Mouse (Mus musculus) liver, embryonic 11.5 days (tissue): Measurements from ENCODE around the gene Efemp2. TPM values are rescaled to one million over a fixed set of nuclear protein-coding genes. Genes with fewer than 3 reads are reported as not detected.

ENCODE experiments used
- ATAC-seq: fragments of 200-750 bp; cut with Nextera tagmentation; replicated peaks from 2 replicates; pipeline ENCODE4 v1.8.0; 2017; ENCODE audit warnings: moderate number of reproducible peaks, mild to moderate bottlenecking, moderate TSS enrichment, moderate library complexity; ENCODE audit not compliant: low FRiP score
- DNase-seq: peaks from one replicate; pipeline ENCODE4 v3.0.0-alpha.2; 2017; ENCODE audit warnings: low spot score
- H3K27ac ChIP-seq: fragments of 300-500 bp; sonication (generic); 2 replicates; pipeline ENCODE4 v1.5.1; 2014; ENCODE audit warnings: mild to moderate bottlenecking, low read depth, low read length, control low read depth
- H3K27me3 ChIP-seq: fragments of 300-500 bp; sonication (generic); replicated peaks from 2 replicates; pipeline ENCODE4 v1.6.1; 2014; ENCODE audit warnings: low read length, mixed read lengths; ENCODE audit not compliant: control insufficient read depth, insufficient read depth
- H3K36me3 ChIP-seq: fragments of 300-500 bp; sonication (generic); 2 replicates; pipeline ENCODE4 v1.6.1; 2014; ENCODE audit warnings: mild to moderate bottlenecking, low read length, moderate library complexity, mixed read lengths; ENCODE audit not compliant: control insufficient read depth, insufficient read depth
- H3K4me1 ChIP-seq: fragments of 300-500 bp; sonication (generic); replicated peaks from 2 replicates; pipeline ENCODE4 v1.6.1; 2014; ENCODE audit warnings: low read length, mixed read lengths; ENCODE audit not compliant: control insufficient read depth, insufficient read depth
- H3K4me2 ChIP-seq: fragments of 300-500 bp; sonication (generic); 2 replicates; pipeline ENCODE4 v1.6.1; 2014; ENCODE audit warnings: mild to moderate bottlenecking, control low read depth, moderate library complexity
- H3K4me3 ChIP-seq: fragments of 300-500 bp; sonication (generic); 2 replicates; pipeline ENCODE4 v1.5.1; 2014; ENCODE audit warnings: low read depth, low read length, control low read depth
- H3K9ac ChIP-seq: fragments of 300-500 bp; sonication (generic); 2 replicates; pipeline ENCODE4 v1.6.1; 2014; ENCODE audit warnings: low read depth, low read length, control low read depth
- H3K9me3 ChIP-seq: fragments of 300-500 bp; sonication (generic); 2 replicates; pipeline ENCODE4 v1.6.1; 2016; ENCODE audit warnings: low read length, inconsistent platforms, mixed read lengths; ENCODE audit not compliant: control insufficient read depth
- WGBS: fragments of 180-500 bp; shearing (Covaris S2); extraction: QIAGEN DNeasy Blood & Tissue Kit; methylation state at CpG from one replicate; pipeline ENCODE4 v1.1.7; 2014; 5-methylcytosine and 5-hydroxymethylcytosine counted together
- polyA plus RNA-seq: library from polyadenylated mRNA; unstranded; fragments of >200 nt; fragmentation: Nextera tagmentation; extraction: Ambion mirVana; gene quantifications from 2 replicates; pipeline ENCODE4 v1.2.1, GENCODE M21; 2014

The Efemp2 gene
- polyA plus RNA-seq, 1 experiment from 2014 or later: 55.3 TPM

DNA sequence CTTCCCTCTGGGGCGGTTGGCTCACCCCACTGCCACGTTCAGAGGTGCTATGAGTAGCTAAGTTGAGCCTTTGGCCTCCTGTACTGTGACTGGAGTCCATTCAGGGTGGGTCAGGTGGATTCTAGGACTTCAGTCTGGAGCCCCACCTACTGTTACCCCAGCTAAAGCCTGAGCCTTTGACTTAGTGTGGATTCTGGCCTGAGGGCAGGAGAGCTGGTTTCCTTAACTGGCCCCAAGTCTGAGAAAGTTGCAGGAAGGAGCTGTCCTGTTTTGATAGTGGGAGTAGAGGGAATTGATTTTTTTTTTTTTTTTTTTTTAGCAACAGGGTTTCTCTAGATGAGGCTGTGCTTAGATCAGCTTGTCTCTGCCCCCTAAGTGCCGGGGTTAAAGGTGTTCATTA, 20.6 kb downstream of the Efemp2 start:
- H3K36me3 ChIP-seq: peaks cover 52% of the 10 kb centered on the region
- WGBS: 84% methylated on average over 3 of the region's 3 CpGs
- no peaks in the 10 kb centered on the region for H3K9me3 ChIP-seq
- no peak overlapping the region for H3K4me3 ChIP-seq
- H3K4me2 ChIP-seq: no peak overlapping the region
- DNase-seq (no peak), ATAC-seq (no peak)
- no peaks in the 10 kb centered on the region for H3K27me3 ChIP-seq
- no peak overlapping the region for H3K27ac ChIP-seq
- peaks cover 16% of the 10 kb centered on the region for H3K4me1 ChIP-seq
- no peak overlapping the region for H3K9ac ChIP-seq

DNA sequence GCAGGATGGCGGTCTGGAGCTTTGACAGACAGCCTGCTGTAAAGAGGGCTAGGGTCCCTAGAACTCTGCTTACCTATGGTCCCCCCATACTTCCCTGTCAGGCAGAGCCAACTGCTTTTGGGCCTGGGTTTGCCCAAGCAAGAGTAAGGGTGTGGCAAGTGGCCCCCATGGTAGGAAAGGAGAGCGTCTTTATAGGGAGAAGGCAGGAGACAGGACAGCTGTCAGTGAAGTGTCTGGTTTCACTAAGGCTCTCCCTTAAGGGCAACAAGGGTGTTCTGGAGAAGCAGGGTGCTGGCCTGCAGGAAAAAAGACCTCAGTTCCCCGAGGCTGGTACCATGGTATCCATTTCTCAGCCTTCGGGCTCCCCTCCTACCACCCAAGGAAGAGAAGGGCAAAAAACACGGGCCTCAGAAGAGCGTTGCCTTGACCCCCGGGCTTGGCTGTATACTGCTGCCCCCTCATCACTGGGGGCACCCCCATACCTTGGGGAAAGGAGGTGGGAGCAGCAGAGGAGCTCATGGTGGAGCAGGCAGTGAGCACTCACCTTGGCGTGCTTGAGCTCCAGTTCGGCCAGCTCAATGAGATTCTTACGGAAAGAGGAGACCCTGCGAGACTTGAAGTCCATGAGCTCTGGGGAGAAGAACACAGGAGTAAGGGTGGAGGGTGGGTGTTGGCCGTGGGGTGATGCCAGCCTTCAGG, 21.7 kb downstream of the Efemp2 start:
- no peaks in the 10 kb centered on the region for H3K27me3 ChIP-seq
- H3K27ac ChIP-seq: no peak overlapping the region
- H3K9me3 ChIP-seq: no peaks in the 10 kb centered on the region
- 80% methylated on average over 12 of the region's 12 CpGs for WGBS
- H3K4me3 ChIP-seq: no peak overlapping the region
- peaks cover 12% of the 10 kb centered on the region for H3K4me1 ChIP-seq
- no peak for DNase-seq
- no peak for ATAC-seq
- no peak overlapping the region for H3K4me2 ChIP-seq
- no peak overlapping the region for H3K9ac ChIP-seq
- peaks cover 52% of the 10 kb centered on the region for H3K36me3 ChIP-seq

DNA sequence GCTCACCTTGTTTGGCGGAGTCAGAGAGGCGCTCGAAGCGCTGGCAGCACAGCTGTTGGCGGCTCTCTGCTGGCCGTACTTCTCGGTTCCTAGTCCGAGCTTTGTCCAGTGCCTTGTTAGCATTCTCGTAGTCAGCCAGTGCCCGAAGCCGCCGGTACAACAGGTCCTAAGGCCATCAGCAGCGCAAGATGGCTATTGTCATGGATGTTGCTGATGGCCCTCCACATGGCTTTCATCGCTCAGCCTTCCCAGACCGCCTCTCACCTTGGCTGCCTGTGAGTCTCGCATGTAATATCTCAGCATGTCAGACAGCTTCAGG, 22.3 kb downstream of the Efemp2 start:
- Histone ChIP-seq H3K4me1 (peaks cover 12% of the 10 kb centered on the region), H3K27me3 (no peaks in the 10 kb centered on the region), H3K4me3 (no peak overlapping the region), H3K36me3 (peaks cover 52% of the 10 kb centered on the region), H3K9ac (no peak overlapping the region), H3K27ac (no peak overlapping the region), H3K9me3 (no peaks in the 10 kb centered on the region), H3K4me2 (no peak overlapping the region)
- WGBS: 83% methylated on average over 16 of the region's 16 CpGs
- DNase-seq (no peak), ATAC-seq (no peak)

DNA sequence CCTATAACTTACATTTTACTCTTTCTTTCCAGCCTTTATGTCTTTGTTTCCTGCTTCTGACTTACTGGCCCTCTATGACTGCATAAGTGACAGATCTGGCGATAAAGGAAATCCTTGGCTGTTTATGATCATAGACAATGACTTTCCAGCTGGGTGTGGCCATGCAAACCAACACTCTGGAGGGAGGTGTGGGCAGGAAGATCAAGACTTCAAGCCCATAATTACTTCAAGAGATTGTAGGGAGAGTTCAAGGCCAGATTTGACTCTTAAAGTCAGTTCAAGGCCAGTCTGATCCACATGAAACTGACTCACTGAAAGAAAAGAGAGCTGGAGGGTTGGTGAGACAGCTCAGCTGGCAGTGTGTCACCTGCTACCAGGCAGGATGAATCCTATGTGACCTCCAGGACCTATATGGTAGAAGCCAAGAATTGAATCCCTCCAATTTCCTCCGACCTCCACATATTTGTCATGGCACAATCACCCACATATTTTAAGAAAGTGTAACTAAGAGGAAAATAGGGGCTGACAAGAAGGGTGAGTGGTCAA, 26.6 kb downstream of the Efemp2 start:
- no peaks in the 10 kb centered on the region for H3K27me3 ChIP-seq
- WGBS: 86% methylated on average over 2 of the region's 2 CpGs

DNA sequence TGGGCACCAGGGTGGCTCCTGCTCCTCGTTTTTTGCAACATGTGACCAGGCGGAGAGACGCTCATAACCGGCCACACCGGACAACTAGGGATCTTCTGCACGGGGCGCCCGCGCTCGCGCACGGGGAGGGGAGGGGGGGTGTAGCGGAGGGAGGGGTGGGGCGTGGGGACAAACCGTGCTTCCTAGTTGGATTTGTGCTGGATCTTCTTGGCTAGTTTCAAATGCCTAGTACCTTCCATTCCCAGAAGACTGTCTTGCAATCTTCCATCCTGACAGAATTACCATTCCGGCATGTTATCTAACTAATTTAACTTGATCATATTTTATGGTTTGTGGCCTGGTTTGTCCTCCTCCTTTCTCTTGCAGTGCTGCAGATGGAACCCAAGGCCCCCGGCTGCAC, 29.9 kb downstream of the Efemp2 start, which contains the start of gene 1700020D05Rik:
TSS of gene 1700020D05Rik (minus strand) at position 101 of the 400 bp plus-strand sequence.
- Histone ChIP-seq H3K27ac (no peak within 1 kb of the TSS), H3K4me3 (no peak within 1 kb of the TSS), H3K27me3 (no peaks in the 10 kb centered on the region), H3K4me2 (no peak within 1 kb of the TSS), H3K9me3 (no peaks in the 10 kb centered on the region), H3K36me3 (no peaks in the 10 kb centered on the region), H3K4me1 (no peaks in the 10 kb centered on the region), H3K9ac (no peak within 1 kb of the TSS)
- ATAC-seq (no peak), DNase-seq (no peak)
- 66% methylated on average over 17 of the region's 17 CpGs for WGBS

More for the DNA sequence above, 26.6 kb downstream of the Efemp2 start:
- peaks cover 22% of the 10 kb centered on the region; the same call in 1 of the 2 replicates for H3K36me3 ChIP-seq
- no peak for DNase-seq
- no peak overlapping the region for H3K4me3 ChIP-seq
- H3K4me2 ChIP-seq: no peak overlapping the region
- no peak overlapping the region for H3K9ac ChIP-seq
- H3K4me1 ChIP-seq: no peaks in the 10 kb centered on the region
- H3K27ac ChIP-seq: no peak overlapping the region
- H3K9me3 ChIP-seq: no peaks in the 10 kb centered on the region
- no peak for ATAC-seq

DNA sequence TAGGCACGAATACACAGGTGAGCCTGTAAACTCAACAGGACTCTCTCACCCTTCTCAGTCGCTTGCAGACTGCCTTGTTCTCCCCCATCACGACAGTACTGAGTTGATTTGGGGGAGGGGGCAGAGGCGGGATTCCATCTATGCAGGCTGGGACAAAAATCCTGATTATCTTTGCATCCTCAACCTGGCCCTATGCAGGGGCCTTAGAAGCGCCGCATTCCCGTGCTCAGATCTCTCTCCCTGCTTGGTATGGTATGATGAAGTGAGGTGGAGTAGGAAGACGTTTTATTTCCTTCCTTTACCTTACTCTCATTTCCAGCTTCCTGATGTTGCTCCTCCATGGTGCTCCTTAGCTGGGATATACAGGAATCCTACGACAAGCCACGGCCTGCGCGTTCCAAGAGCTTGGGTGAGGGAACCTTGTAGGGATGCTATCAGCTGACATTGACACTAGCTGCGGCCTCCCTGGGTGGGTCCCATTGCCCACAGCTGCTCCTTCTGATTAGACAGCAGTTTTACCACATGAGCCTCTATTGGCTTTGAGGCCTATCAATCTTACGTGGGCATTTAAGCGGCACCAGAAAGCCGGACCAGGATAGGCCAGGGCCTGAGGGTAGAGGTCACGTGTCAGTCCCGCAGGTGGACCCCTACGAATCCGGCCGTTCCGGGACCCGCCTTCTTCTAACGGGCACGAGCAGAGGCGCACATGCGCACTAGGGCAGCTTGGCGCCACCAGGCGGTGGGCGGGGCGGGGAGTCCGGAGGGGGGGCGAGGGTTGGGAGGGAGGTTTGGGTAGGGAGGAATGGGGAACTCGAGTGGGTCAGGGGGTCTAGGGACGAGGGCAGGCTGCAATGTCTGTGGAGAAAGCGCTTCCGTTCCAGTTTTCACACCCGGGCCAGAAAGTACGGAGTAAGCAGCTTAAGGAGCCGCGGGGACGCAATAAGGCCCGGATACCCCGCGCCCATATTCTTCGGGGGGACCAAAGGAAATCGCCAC, 36.6 kb downstream of the Efemp2 start, which contains the start of gene Snx32:
TSS of gene Snx32 (minus strand) at position 508 of the 996 bp plus-strand sequence.
- Histone ChIP-seq H3K4me2 (peak within 1 kb of the TSS; percentile 93), H3K9me3 (no peaks in the 10 kb centered on the region), H3K9ac (peak within 1 kb of the TSS; percentile 73), H3K27me3 (no peaks in the 10 kb centered on the region), H3K4me3 (peak within 1 kb of the TSS; percentile 65), H3K27ac (peak within 1 kb of the TSS; percentile 44), H3K4me1 (peaks cover 15% of the 10 kb centered on the region), H3K36me3 (no peaks in the 10 kb centered on the region)
- ATAC-seq (peak; percentile 99), DNase-seq (peak; percentile 92)
- 3% methylated on average over 46 of the region's 47 CpGs for whole genome bisulfite sequencing

DNA sequence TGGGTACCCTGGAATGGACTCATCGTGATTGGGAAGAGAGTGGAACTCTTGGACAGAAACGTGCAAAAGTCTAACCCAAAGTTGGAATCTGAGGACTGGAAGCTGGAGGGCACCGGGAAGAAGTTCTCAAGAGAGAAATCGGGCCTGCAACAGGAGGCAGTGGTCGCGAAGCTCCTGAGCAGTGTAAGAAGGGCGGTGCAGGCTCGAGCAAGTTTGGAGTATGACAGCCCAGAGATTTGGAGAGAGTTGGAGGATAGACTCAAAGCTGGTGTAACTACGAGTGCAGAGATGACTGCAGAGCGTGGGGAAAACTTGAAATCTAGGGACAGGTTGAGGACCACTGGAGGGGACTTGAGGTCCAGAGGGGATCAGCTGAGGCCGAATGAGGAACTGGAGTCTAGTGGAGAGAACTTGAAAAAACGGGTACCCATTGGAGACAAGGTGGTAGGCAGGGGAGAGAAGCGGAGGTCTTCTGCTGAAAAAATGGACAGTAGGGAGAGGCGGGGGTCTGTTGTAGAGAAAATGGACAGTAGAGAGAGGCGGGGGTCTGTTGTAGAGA, 37.4 kb downstream of the Efemp2 start:
- Histone ChIP-seq H3K27ac (peak overlapping the region; percentile 26; the same call in 1 of the 2 replicates), H3K4me2 (peak overlapping the region; percentile 93), H3K36me3 (no peaks in the 10 kb centered on the region), H3K27me3 (no peaks in the 10 kb centered on the region), H3K4me1 (peaks cover 15% of the 10 kb centered on the region), H3K9me3 (no peaks in the 10 kb centered on the region), H3K9ac (peak overlapping the region; percentile 73), H3K4me3 (peak overlapping the region; percentile 65)
- DNase-seq (no peak), ATAC-seq (no peak)
- 38% methylated on average over 15 of the region's 15 CpGs for WGBS
